Mouse (Mus musculus): ENCODE results near the gene Slc2a9. TPM values are rescaled to one million over a fixed set of nuclear protein-coding genes. Genes with fewer than 3 reads are reported as not detected.

The Slc2a9 gene
- polyA plus RNA-seq, 1 experiment from 2014 or later, result 1.2 TPM

GRCm38 (mm10) chr5:38440252-38441005, 62.5 kb downstream of the Slc2a9 start:
- Histone ChIP-seq H3K9ac (ENCODE audit: low read length) (no peak overlapping the region), H3K4me1 (replicated peaks; ENCODE audit: control insufficient read depth, insufficient read depth, low read length) (no peaks in the 10 kb centered on the region), H3K4me2 (ENCODE audit: low read length) (no peak overlapping the region), H3K27ac (ENCODE audit: low read depth) (no peak overlapping the region), H3K4me3 (ENCODE audit: low read depth, low read length) (no peak overlapping the region), H3K9me3 (ENCODE audit: control insufficient read depth, low read length) (no peaks in the 10 kb centered on the region), H3K36me3 (ENCODE audit: control insufficient read depth, insufficient read depth, low read length) (no peaks in the 10 kb centered on the region), H3K27me3 (replicated peaks; ENCODE audit: control insufficient read depth, insufficient read depth, low read length) (no peaks in the 10 kb centered on the region)
- ATAC-seq (replicated peaks; ENCODE audit: low FRiP score, low TSS enrichment, low read depth), result no peak
- 85% methylated on average over 9 of the region's 9 CpGs for WGBS
- DNase-seq (ENCODE audit: low spot score), result no peak

- 91% methylated on average over 11 of the region's 11 CpGs for WGBS
- H3K36me3 ChIP-seq (ENCODE audit: control insufficient read depth, insufficient read depth, low read length), result no peaks in the 10 kb centered on the region
- H3K4me2 ChIP-seq (ENCODE audit: low read length), result no peak overlapping the region
- no peaks in the 10 kb centered on the region for H3K27me3 ChIP-seq (replicated peaks; ENCODE audit: control insufficient read depth, insufficient read depth, low read length)
- no peak overlapping the region for H3K27ac ChIP-seq (ENCODE audit: low read depth)
- H3K4me3 ChIP-seq (ENCODE audit: low read depth, low read length), result no peak overlapping the region
- H3K9me3 ChIP-seq (ENCODE audit: control insufficient read depth, low read length), result no peaks in the 10 kb centered on the region
- H3K9ac ChIP-seq (ENCODE audit: low read length), result no peak overlapping the region
- no peak for DNase-seq (ENCODE audit: low spot score)
- ATAC-seq (replicated peaks; ENCODE audit: low FRiP score, low TSS enrichment, low read depth), result no peak
- no peaks in the 10 kb centered on the region for H3K4me1 ChIP-seq (replicated peaks; ENCODE audit: control insufficient read depth, insufficient read depth, low read length)
Observed at GRCm38 (mm10) chr5:38436681-38437080, 66.3 kb downstream of the Slc2a9 start.

- DNase-seq (ENCODE audit: low spot score) (no peak), ATAC-seq (replicated peaks; ENCODE audit: low FRiP score, low TSS enrichment, low read depth) (no peak)
- Histone ChIP-seq H3K27ac (ENCODE audit: low read depth) (no peak overlapping the region), H3K4me2 (ENCODE audit: low read length) (no peak overlapping the region), H3K36me3 (ENCODE audit: control insufficient read depth, insufficient read depth, low read length) (no peaks in the 10 kb centered on the region), H3K4me1 (replicated peaks; ENCODE audit: control insufficient read depth, insufficient read depth, low read length) (no peaks in the 10 kb centered on the region), H3K4me3 (ENCODE audit: low read depth, low read length) (no peak overlapping the region), H3K27me3 (replicated peaks; ENCODE audit: control insufficient read depth, insufficient read depth, low read length) (no peaks in the 10 kb centered on the region), H3K9ac (ENCODE audit: low read length) (no peak overlapping the region), H3K9me3 (ENCODE audit: control insufficient read depth, low read length) (no peaks in the 10 kb centered on the region)
- WGBS, result 66% methylated on average over 3 of the region's 3 CpGs
Observed at GRCm38 (mm10) chr5:38434875-38435274, 68.1 kb downstream of the Slc2a9 start.

- no peaks in the 10 kb centered on the region for H3K9me3 ChIP-seq (ENCODE audit: control insufficient read depth, low read length)
- no peaks in the 10 kb centered on the region for H3K36me3 ChIP-seq (ENCODE audit: control insufficient read depth, insufficient read depth, low read length)
- DNase-seq (ENCODE audit: low spot score), result no peak
- WGBS, result 74% methylated on average over 7 of the region's 7 CpGs
- no peak overlapping the region for H3K9ac ChIP-seq (ENCODE audit: low read length)
- ATAC-seq (replicated peaks; ENCODE audit: low FRiP score, low TSS enrichment, low read depth), result no peak
- H3K4me1 ChIP-seq (replicated peaks; ENCODE audit: control insufficient read depth, insufficient read depth, low read length), result no peaks in the 10 kb centered on the region
- H3K4me2 ChIP-seq (ENCODE audit: low read length), result no peak overlapping the region
- no peaks in the 10 kb centered on the region for H3K27me3 ChIP-seq (replicated peaks; ENCODE audit: control insufficient read depth, insufficient read depth, low read length)
- no peak overlapping the region for H3K27ac ChIP-seq (ENCODE audit: low read depth)
- no peak overlapping the region for H3K4me3 ChIP-seq (ENCODE audit: low read depth, low read length)
Observed at GRCm38 (mm10) chr5:38431201-38431600, 71.7 kb downstream of the Slc2a9 start.

GRCm38 (mm10) chr5:38429106-38429505, 73.8 kb downstream of the Slc2a9 start:
- DNase-seq (ENCODE audit: low spot score) (no peak), ATAC-seq (replicated peaks; ENCODE audit: low FRiP score, low TSS enrichment, low read depth) (no peak)
- no peak overlapping the region for H3K27ac ChIP-seq (ENCODE audit: low read depth)
- H3K4me3 ChIP-seq (ENCODE audit: low read depth, low read length), result no peak overlapping the region
- H3K36me3 ChIP-seq (ENCODE audit: control insufficient read depth, insufficient read depth, low read length), result no peaks in the 10 kb centered on the region
- no peaks in the 10 kb centered on the region for H3K4me1 ChIP-seq (replicated peaks; ENCODE audit: control insufficient read depth, insufficient read depth, low read length)
- no peaks in the 10 kb centered on the region for H3K27me3 ChIP-seq (replicated peaks; ENCODE audit: control insufficient read depth, insufficient read depth, low read length)
- 49% methylated on average over 6 of the region's 6 CpGs for WGBS
- no peak overlapping the region for H3K9ac ChIP-seq (ENCODE audit: low read length)
- no peaks in the 10 kb centered on the region for H3K9me3 ChIP-seq (ENCODE audit: control insufficient read depth, low read length)
- no peak overlapping the region for H3K4me2 ChIP-seq (ENCODE audit: low read length)

- Histone ChIP-seq H3K27me3 (replicated peaks; ENCODE audit: control insufficient read depth, insufficient read depth, low read length) (no peaks in the 10 kb centered on the region), H3K4me1 (replicated peaks; ENCODE audit: control insufficient read depth, insufficient read depth, low read length) (no peaks in the 10 kb centered on the region), H3K4me2 (ENCODE audit: low read length) (no peak overlapping the region), H3K9me3 (ENCODE audit: control insufficient read depth, low read length) (no peaks in the 10 kb centered on the region), H3K36me3 (ENCODE audit: control insufficient read depth, insufficient read depth, low read length) (no peaks in the 10 kb centered on the region), H3K4me3 (ENCODE audit: low read depth, low read length) (no peak overlapping the region), H3K27ac (ENCODE audit: low read depth) (no peak overlapping the region), H3K9ac (ENCODE audit: low read length) (no peak overlapping the region)
- DNase-seq (ENCODE audit: low spot score) (no peak), ATAC-seq (replicated peaks; ENCODE audit: low FRiP score, low TSS enrichment, low read depth) (no peak)
- 59% methylated on average over 5 of the region's 5 CpGs for WGBS
Observed at GRCm38 (mm10) chr5:38427757-38428156, 75.2 kb downstream of the Slc2a9 start.

GRCm38 (mm10) chr5:38425569-38425968, 77.4 kb downstream of the Slc2a9 start:
- DNase-seq (ENCODE audit: low spot score) (no peak), ATAC-seq (replicated peaks; ENCODE audit: low FRiP score, low TSS enrichment, low read depth) (no peak)
- no peaks in the 10 kb centered on the region for H3K36me3 ChIP-seq (ENCODE audit: control insufficient read depth, insufficient read depth, low read length)
- no peaks in the 10 kb centered on the region for H3K27me3 ChIP-seq (replicated peaks; ENCODE audit: control insufficient read depth, insufficient read depth, low read length)
- no peak overlapping the region for H3K9ac ChIP-seq (ENCODE audit: low read length)
- 81% methylated on average over 6 of the region's 6 CpGs for WGBS
- no peaks in the 10 kb centered on the region for H3K9me3 ChIP-seq (ENCODE audit: control insufficient read depth, low read length)
- H3K4me3 ChIP-seq (ENCODE audit: low read depth, low read length), result no peak overlapping the region
- H3K4me1 ChIP-seq (replicated peaks; ENCODE audit: control insufficient read depth, insufficient read depth, low read length), result no peaks in the 10 kb centered on the region
- H3K27ac ChIP-seq (ENCODE audit: low read depth), result no peak overlapping the region
- no peak overlapping the region for H3K4me2 ChIP-seq (ENCODE audit: low read length)

GRCm38 (mm10) chr5:38422426-38422825, 80.5 kb downstream of the Slc2a9 start:
- Histone ChIP-seq H3K4me3 (ENCODE audit: low read depth, low read length) (no peak overlapping the region), H3K36me3 (ENCODE audit: control insufficient read depth, insufficient read depth, low read length) (no peaks in the 10 kb centered on the region), H3K27ac (ENCODE audit: low read depth) (no peak overlapping the region), H3K4me2 (ENCODE audit: low read length) (no peak overlapping the region), H3K9me3 (ENCODE audit: control insufficient read depth, low read length) (no peaks in the 10 kb centered on the region), H3K27me3 (replicated peaks; ENCODE audit: control insufficient read depth, insufficient read depth, low read length) (no peaks in the 10 kb centered on the region), H3K9ac (ENCODE audit: low read length) (no peak overlapping the region), H3K4me1 (replicated peaks; ENCODE audit: control insufficient read depth, insufficient read depth, low read length) (no peaks in the 10 kb centered on the region)
- WGBS, result 58% methylated on average over 4 of the region's 4 CpGs
- no peak for ATAC-seq (replicated peaks; ENCODE audit: low FRiP score, low TSS enrichment, low read depth)
- no peak for DNase-seq (ENCODE audit: low spot score)

GRCm38 (mm10) chr5:38418799-38419198, 84.1 kb downstream of the Slc2a9 start:
- Histone ChIP-seq H3K36me3 (ENCODE audit: control insufficient read depth, insufficient read depth, low read length) (no peaks in the 10 kb centered on the region), H3K4me2 (ENCODE audit: low read length) (no peak overlapping the region), H3K4me1 (replicated peaks; ENCODE audit: control insufficient read depth, insufficient read depth, low read length) (no peaks in the 10 kb centered on the region), H3K9me3 (ENCODE audit: control insufficient read depth, low read length) (0 out of 2 replicates have a peak, but pooled peaks cover 4% of the 10 kb centered on the region), H3K9ac (ENCODE audit: low read length) (no peak overlapping the region), H3K27ac (ENCODE audit: low read depth) (no peak overlapping the region), H3K27me3 (replicated peaks; ENCODE audit: control insufficient read depth, insufficient read depth, low read length) (no peaks in the 10 kb centered on the region), H3K4me3 (ENCODE audit: low read depth, low read length) (no peak overlapping the region)
- ATAC-seq (replicated peaks; ENCODE audit: low FRiP score, low TSS enrichment, low read depth) (no peak), DNase-seq (ENCODE audit: low spot score) (no peak)
- WGBS, result 90% methylated on average over 6 of the region's 6 CpGs

Data from intestine, embryonic 14.5 days (tissue).